Mouse (Mus musculus): ENCODE measurements around the gene Coro1b. TPM values are rescaled to one million over a fixed set of nuclear protein-coding genes. Genes with fewer than 3 reads are reported as not detected.

The Coro1b gene
- polyA plus RNA-seq, 1 experiment from 2014 or later = 148 TPM

GRCm38 (mm10) chr19:4149283-4149682 is 864 bp downstream of the Coro1b start:
- H3K4me1 ChIP-seq (ENCODE audit: insufficient read depth) = peaks cover 5% of the 10 kb centered on the region
- H3K27me3 ChIP-seq (ENCODE audit: insufficient read depth, low read length) = no peaks in the 10 kb centered on the region
- no peak for TF ChIP-seq CTCF (IDR thresholded peaks at IDR 0.05; ENCODE audit: low read depth)
- H3K27ac ChIP-seq (ENCODE audit: low read depth) = no peak overlapping the region
- H3K4me2 ChIP-seq = peak overlapping the region; percentile 87
- WGBS = 81% methylated on average over 11 of the region's 11 CpGs
- peak overlapping the region; percentile 89 for H3K4me3 ChIP-seq (ENCODE audit: low read depth, low read length)
- H3K9me3 ChIP-seq (ENCODE audit: low read depth, low read length) = no peaks in the 10 kb centered on the region
- peaks cover 27% of the 10 kb centered on the region for H3K36me3 ChIP-seq (ENCODE audit: insufficient read depth)
- ATAC-seq (ENCODE audit: insufficient read depth) (no peak), DNase-seq (no peak)
- H3K9ac ChIP-seq = peak overlapping the region; percentile 85

- Histone ChIP-seq H3K27ac (ENCODE audit: low read depth) (no peak overlapping the region), H3K9ac (no peak overlapping the region), H3K4me3 (ENCODE audit: low read depth, low read length) (peak overlapping the region; percentile 89; the same call in 1 of the 2 replicates), H3K9me3 (ENCODE audit: low read depth, low read length) (no peaks in the 10 kb centered on the region), H3K27me3 (ENCODE audit: insufficient read depth, low read length) (no peaks in the 10 kb centered on the region), H3K36me3 (ENCODE audit: insufficient read depth) (peaks cover 27% of the 10 kb centered on the region), H3K4me1 (ENCODE audit: insufficient read depth) (peaks cover 5% of the 10 kb centered on the region), H3K4me2 (peak overlapping the region; percentile 87; the same call in 1 of the 2 replicates)
- ATAC-seq (ENCODE audit: insufficient read depth) = no peak
- WGBS = 90% methylated on average over 17 of the region's 17 CpGs
- TF ChIP-seq CTCF (IDR thresholded peaks at IDR 0.05; ENCODE audit: low read depth) = no peak
- no peak for DNase-seq
These were observed 1.5 kb downstream of the Coro1b start for GRCm38 (mm10) chr19:4149764-4150461.

GRCm38 (mm10) chr19:4150567-4151487 is 2.4 kb downstream of the Coro1b start:
- H3K27me3 ChIP-seq (ENCODE audit: insufficient read depth, low read length) = no peaks in the 10 kb centered on the region
- H3K4me2 ChIP-seq = no peak overlapping the region
- H3K9me3 ChIP-seq (ENCODE audit: low read depth, low read length) = no peaks in the 10 kb centered on the region
- peaks cover 5% of the 10 kb centered on the region for H3K4me1 ChIP-seq (ENCODE audit: insufficient read depth)
- TF ChIP-seq CTCF (IDR thresholded peaks at IDR 0.05; ENCODE audit: low read depth) = no peak
- 85% methylated on average over 22 of the region's 22 CpGs for WGBS
- H3K9ac ChIP-seq = no peak overlapping the region
- H3K4me3 ChIP-seq (ENCODE audit: low read depth, low read length) = no peak overlapping the region
- peaks cover 27% of the 10 kb centered on the region for H3K36me3 ChIP-seq (ENCODE audit: insufficient read depth)
- DNase-seq = no peak
- ATAC-seq (ENCODE audit: insufficient read depth) = no peak
- H3K27ac ChIP-seq (ENCODE audit: low read depth) = no peak overlapping the region

- Histone ChIP-seq H3K4me3 (ENCODE audit: low read depth, low read length) (no peak overlapping the region), H3K4me1 (ENCODE audit: insufficient read depth) (peaks cover 5% of the 10 kb centered on the region), H3K9ac (no peak overlapping the region), H3K27ac (ENCODE audit: low read depth) (no peak overlapping the region), H3K9me3 (ENCODE audit: low read depth, low read length) (no peaks in the 10 kb centered on the region), H3K27me3 (ENCODE audit: insufficient read depth, low read length) (no peaks in the 10 kb centered on the region), H3K36me3 (ENCODE audit: insufficient read depth) (peaks cover 27% of the 10 kb centered on the region), H3K4me2 (no peak overlapping the region)
- 71% methylated on average over 5 of the region's 5 CpGs for WGBS
- ATAC-seq (ENCODE audit: insufficient read depth) = no peak
- no peak for DNase-seq
- TF ChIP-seq CTCF (IDR thresholded peaks at IDR 0.05; ENCODE audit: low read depth) = no peak
These were observed 3.1 kb downstream of the Coro1b start for GRCm38 (mm10) chr19:4151488-4151860.

- H3K27ac ChIP-seq (ENCODE audit: low read depth) = no peak overlapping the region
- WGBS = 90% methylated on average over 5 of the region's 5 CpGs
- no peak for ATAC-seq (ENCODE audit: insufficient read depth)
- TF ChIP-seq CTCF (IDR thresholded peaks at IDR 0.05; ENCODE audit: low read depth) = no peak
- no peaks in the 10 kb centered on the region for H3K9me3 ChIP-seq (ENCODE audit: low read depth, low read length)
- H3K36me3 ChIP-seq (ENCODE audit: insufficient read depth) = peaks cover 27% of the 10 kb centered on the region
- H3K27me3 ChIP-seq (ENCODE audit: insufficient read depth, low read length) = no peaks in the 10 kb centered on the region
- no peak overlapping the region for H3K9ac ChIP-seq
- H3K4me2 ChIP-seq = no peak overlapping the region
- DNase-seq = no peak
- no peak overlapping the region for H3K4me3 ChIP-seq (ENCODE audit: low read depth, low read length)
- H3K4me1 ChIP-seq (ENCODE audit: insufficient read depth) = peaks cover 5% of the 10 kb centered on the region
These were observed 3.5 kb downstream of the Coro1b start for GRCm38 (mm10) chr19:4151898-4152297.

GRCm38 (mm10) chr19:4152445-4153231 is 4.2 kb downstream of the Coro1b start:
- 79% methylated on average over 8 of the region's 8 CpGs for WGBS
- TF ChIP-seq CTCF (IDR thresholded peaks at IDR 0.05; ENCODE audit: low read depth) = no peak
- H3K36me3 ChIP-seq (ENCODE audit: insufficient read depth) = peaks cover 33% of the 10 kb centered on the region
- no peaks in the 10 kb centered on the region for H3K9me3 ChIP-seq (ENCODE audit: low read depth, low read length)
- DNase-seq = no peak
- H3K4me2 ChIP-seq = no peak overlapping the region
- no peak overlapping the region for H3K4me3 ChIP-seq (ENCODE audit: low read depth, low read length)
- no peak overlapping the region for H3K27ac ChIP-seq (ENCODE audit: low read depth)
- ATAC-seq (ENCODE audit: insufficient read depth) = no peak
- peaks cover 5% of the 10 kb centered on the region for H3K4me1 ChIP-seq (ENCODE audit: insufficient read depth)
- H3K27me3 ChIP-seq (ENCODE audit: insufficient read depth, low read length) = no peaks in the 10 kb centered on the region
- H3K9ac ChIP-seq = no peak overlapping the region

Data from lung, embryonic 14.5 days (tissue).